Comparison of ENCODE assay signal across 16 mouse cellular contexts in the genomic region with DNA sequence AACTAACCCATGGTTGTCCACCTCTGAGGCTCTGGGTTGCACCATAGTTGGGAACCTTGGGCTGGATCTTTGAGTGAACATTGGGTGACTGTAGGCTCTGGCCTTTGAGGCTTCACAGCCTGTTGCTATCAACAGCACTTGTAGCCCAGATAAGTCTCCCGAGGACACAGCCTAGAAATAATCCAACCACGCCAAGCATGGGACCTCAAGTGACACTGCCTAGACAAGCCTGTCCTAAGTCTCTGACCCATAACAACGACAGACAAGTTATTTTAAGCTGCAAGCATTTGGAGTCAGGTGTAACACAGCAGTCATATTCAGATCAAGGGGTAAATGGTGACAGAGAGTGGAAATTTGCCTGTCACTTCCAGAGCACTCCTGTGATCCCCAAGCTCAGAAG. TPM values are rescaled to one million over a fixed set of nuclear protein-coding genes. Genes with fewer than 3 reads are reported as not detected.
"Had no signal": no experiment of that assay in that cellular context is flagged by ENCODE, and none has a peak within 500 bp of the region (broad histone marks: within the 10 kb centered on the region; RNA-seq: fewer than 3 reads in every experiment).

No protein-coding gene starts in this region.

- DNase-seq: kidney, postnatal 25 days; lung, embryonic 14.5 days; lung, postnatal 10 days; lung, postnatal 4 days; midbrain, embryonic 14.5 days; right cerebral cortex, postnatal 4 days; spleen, adult 18-20 months; thymus, postnatal 36 days had no signal

- H3K27me3 ChIP-seq: limb, embryonic 15.5 days; neural tube, embryonic 12.5 days had no signal

- H3K27ac ChIP-seq: left cerebral cortex, adult 2 months; limb, embryonic 15.5 days; liver, embryonic 12.5 days; midbrain, embryonic 10.5 days; neural tube, embryonic 12.5 days had no signal

- H3K9ac ChIP-seq: limb, embryonic 15.5 days; liver, embryonic 12.5 days; lung, embryonic 14.5 days; neural tube, embryonic 12.5 days had no signal

- H3K9me3 ChIP-seq: limb, embryonic 15.5 days; liver, embryonic 12.5 days; midbrain, embryonic 10.5 days; neural tube, embryonic 12.5 days had no signal

- H3K4me3 ChIP-seq: left cerebral cortex, adult 2 months; limb, embryonic 15.5 days; liver, embryonic 12.5 days; midbrain, embryonic 10.5 days; neural tube, embryonic 12.5 days had no signal

- H3K4me2 ChIP-seq: limb, embryonic 15.5 days; liver, embryonic 12.5 days; lung, embryonic 14.5 days; neural tube, embryonic 12.5 days had no signal

- ATAC-seq: liver, embryonic 12.5 days had no signal

- H3K36me3 ChIP-seq: midbrain, embryonic 10.5 days had no signal

RNA-seq across cellular contexts. Expression of a gene that starts 2.8 kb away (rescaled TPM):
- total RNA-seq: monocyte, adult 5-6 weeks had no signal

RNA-seq across cellular contexts. Expression of a gene that starts 29.4 kb away (rescaled TPM):
- total RNA-seq: left cerebral cortex, adult 2 months; left cerebral cortex, postnatal 25 days; monocyte, adult 5-6 weeks; neutrophil, adult 5-6 weeks had no signal
- polyA plus RNA-seq: midbrain, embryonic 14.5 days had no signal
